Mouse (Mus musculus) adrenal gland, postnatal 4 days (tissue): ENCODE results near the gene Sorbs1. TPM values are rescaled to one million over a fixed set of nuclear protein-coding genes. Genes with fewer than 3 reads are reported as not detected.

ENCODE experiments used
- DNase-seq, 2 experiments: peaks; one replicate each; pipeline ENCODE4 v3.0.0; 2021 to 2022; ENCODE audit warnings: low spot score in 2 of 2, mixed read lengths in 2 of 2
- total RNA-seq, 2 experiments: library from RNA; stranded (reverse); gene quantifications; 2 replicates each; pipeline ENCODE4 v1.2.3; 2021

The Sorbs1 gene
- total RNA-seq, 2 experiments from 2014 or later = 59.6 to 69.4 TPM

- no peak for DNase-seq
These were observed 797 bp upstream of the Sorbs1 start for GRCm38 (mm10) chr19:40514376-40514775.

GRCm38 (mm10) chr19:40512500-40513421, 818 bp downstream of the Sorbs1 start:
- DNase-seq = no peak

GRCm38 (mm10) chr19:40511679-40512309, 1.8 kb downstream of the Sorbs1 start:
- no peak for DNase-seq

GRCm38 (mm10) chr19:40511100-40511439, 2.5 kb downstream of the Sorbs1 start:
- DNase-seq = no peak

GRCm38 (mm10) chr19:40510387-40511099, 3.0 kb downstream of the Sorbs1 start:
- DNase-seq = no peak

- no peak for DNase-seq
These were observed 4.3 kb downstream of the Sorbs1 start for GRCm38 (mm10) chr19:40509274-40509673.

GRCm38 (mm10) chr19:40508851-40509250, 4.7 kb downstream of the Sorbs1 start:
- no peak for DNase-seq

GRCm38 (mm10) chr19:40506965-40507364, 6.6 kb downstream of the Sorbs1 start:
- no peak for DNase-seq

- DNase-seq = no peak
These were observed 9.2 kb downstream of the Sorbs1 start for GRCm38 (mm10) chr19:40504336-40504735.

GRCm38 (mm10) chr19:40499940-40500737, 13.4 kb downstream of the Sorbs1 start:
- no peak for DNase-seq

- no peak for DNase-seq
These were observed 14.4 kb downstream of the Sorbs1 start for GRCm38 (mm10) chr19:40499141-40499540.

- no peak for DNase-seq
These were observed 15.3 kb downstream of the Sorbs1 start for GRCm38 (mm10) chr19:40498162-40498725.

GRCm38 (mm10) chr19:40496509-40497267, 16.9 kb downstream of the Sorbs1 start:
- no peak for DNase-seq

GRCm38 (mm10) chr19:40496071-40496470, 17.5 kb downstream of the Sorbs1 start:
- DNase-seq = no peak

- no peak for DNase-seq
These were observed 20.7 kb downstream of the Sorbs1 start for GRCm38 (mm10) chr19:40492902-40493301.

GRCm38 (mm10) chr19:40491442-40491841, 22.1 kb downstream of the Sorbs1 start:
- no peak for DNase-seq

- no peak for DNase-seq
These were observed 22.8 kb downstream of the Sorbs1 start for GRCm38 (mm10) chr19:40490765-40491164.

- no peak for DNase-seq
These were observed 23.9 kb downstream of the Sorbs1 start for GRCm38 (mm10) chr19:40489633-40490032.

GRCm38 (mm10) chr19:40488853-40489454, 24.6 kb downstream of the Sorbs1 start:
- DNase-seq = no peak

- DNase-seq = no peak
These were observed 26.0 kb downstream of the Sorbs1 start for GRCm38 (mm10) chr19:40487561-40487960.
